Mouse (Mus musculus) erythroblast, embryonic 14.5 days (primary cell): ENCODE measurements around the gene Mink1.

Experiments
- GATA1 ChIP-seq: IDR thresholded peaks from 2 replicates; pipeline ENCODE4 v1.6.1; 2012; ENCODE audit warnings: low read length, inconsistent platforms, mixed read lengths
- TAL1 ChIP-seq: IDR thresholded peaks from 3 replicates; pipeline ENCODE4 v1.6.1; 2012; ENCODE audit warnings: low read length, inconsistent platforms, mixed read lengths

GRCm38 (mm10) chr11:70608381-70609066 lies 45.8 kb downstream of the Mink1 start:
- TF ChIP-seq GATA1 (no peak), TAL1 (no peak)
